23 mouse cellular contexts compared by ENCODE assay signal in genomic region chr2:43542615-43543014, GRCm38 (mm10). TPM values are rescaled to one million over a fixed set of nuclear protein-coding genes. Genes with fewer than 3 reads are reported as not detected.
"Had no signal": no experiment of that assay in that cellular context is flagged by ENCODE, and none has a peak within 500 bp of the region (broad histone marks: within the 10 kb centered on the region; RNA-seq: fewer than 3 reads in every experiment).

No protein-coding gene starts in this region.

- H3K9ac ChIP-seq: liver, postnatal 0 days; lung, embryonic 15.5 days; midbrain, embryonic 12.5 days; neural tube, embryonic 13.5 days; neural tube, embryonic 15.5 days had no signal

- H3K27me3 ChIP-seq: lung, embryonic 15.5 days; midbrain, embryonic 12.5 days; neural tube, embryonic 13.5 days; neural tube, embryonic 15.5 days had no signal

- DNase-seq: liver, postnatal 0 days; lung, adult 2 months; lung, postnatal 14 days; lung, postnatal 36 days; midbrain, embryonic 14.5 days; retina, postnatal 1 day; right cerebral cortex, adult 18-20 months; right cerebral cortex, postnatal 25 days; right cerebral cortex, postnatal 4 days; spleen, adult 18-20 months; thymus, adult 18-20 months; thymus, postnatal 14 days; thymus, postnatal 36 days had no signal

- H3K4me3 ChIP-seq: lung, embryonic 15.5 days; midbrain, embryonic 10.5 days; midbrain, embryonic 12.5 days; myocyte; neural tube, embryonic 13.5 days; neural tube, embryonic 15.5 days had no signal

- H3K4me1 ChIP-seq: lung, embryonic 15.5 days; midbrain, embryonic 10.5 days; midbrain, embryonic 12.5 days; neural tube, embryonic 13.5 days; neural tube, embryonic 15.5 days had no signal

- ATAC-seq: liver, postnatal 0 days; lung, postnatal 0 days; midbrain, embryonic 16.5 days had no signal

- H3K27ac ChIP-seq: lung, embryonic 15.5 days; macrophage; midbrain, embryonic 10.5 days; midbrain, embryonic 12.5 days; neural tube, embryonic 13.5 days; neural tube, embryonic 15.5 days had no signal

- H3K36me3 ChIP-seq: lung, embryonic 15.5 days; midbrain, embryonic 10.5 days; midbrain, embryonic 12.5 days; neural tube, embryonic 13.5 days; neural tube, embryonic 15.5 days had no signal

- H3K9me3 ChIP-seq: lung, embryonic 15.5 days; midbrain, embryonic 10.5 days; midbrain, embryonic 12.5 days; neural tube, embryonic 13.5 days; neural tube, embryonic 15.5 days had no signal

RNA-seq across cellular contexts. Expression of gene Kynu, which starts 12.5 kb away (rescaled TPM):
- total RNA-seq: megakaryocyte-erythroid progenitor cell, adult 5-6 weeks had no signal
- polyA plus RNA-seq: myocyte had no signal
